Mouse (Mus musculus): Measurements from ENCODE around the gene Dhx34. TPM values are rescaled to one million over a fixed set of nuclear protein-coding genes. Genes with fewer than 3 reads are reported as not detected.
A peak's percentile ranks its signal among the peaks of the same experiment; 100 is the strongest.

The Dhx34 gene
- polyA plus RNA-seq, 2 experiments = 9.4 to 17.0 TPM

- H3K4me3 ChIP-seq (replicated peaks; ENCODE audit: low read length) = no peak overlapping the region
- ATAC-seq (ENCODE audit: low FRiP score, low read depth) (no peak), DNase-seq (ENCODE audit: low spot score) (no peak)
- no peak overlapping the region for H3K9ac ChIP-seq (ENCODE audit: low read depth, low read length, severe bottlenecking)
- H3K27me3 ChIP-seq (ENCODE audit: control insufficient read depth, insufficient read depth, low read length) = peaks cover 27% of the 10 kb centered on the region
- WGBS = 75% methylated on average over 8 of the region's 8 CpGs
- H3K27ac ChIP-seq (replicated peaks; ENCODE audit: low read depth, low read length) = no peak overlapping the region
- no peaks in the 10 kb centered on the region for H3K4me1 ChIP-seq (ENCODE audit: control insufficient read depth, insufficient read depth, low read length)
- no peak overlapping the region for H3K4me2 ChIP-seq (replicated peaks; ENCODE audit: low read depth, low read length, severe bottlenecking)
- no peaks in the 10 kb centered on the region for H3K9me3 ChIP-seq (ENCODE audit: control insufficient read depth, low read length)
- TF ChIP-seq POLR2A (IDR thresholded peaks at IDR 0.05; ENCODE audit: borderline replicate concordance, extremely low read depth, insufficient read depth, insufficient read length) = no peak
- no peaks in the 10 kb centered on the region for H3K36me3 ChIP-seq (ENCODE audit: control insufficient read depth, insufficient read depth, low read length)
Measured at GRCm38 (mm10) chr7:16156105-16156714, 65.6 kb downstream of the Dhx34 start.

DNA sequence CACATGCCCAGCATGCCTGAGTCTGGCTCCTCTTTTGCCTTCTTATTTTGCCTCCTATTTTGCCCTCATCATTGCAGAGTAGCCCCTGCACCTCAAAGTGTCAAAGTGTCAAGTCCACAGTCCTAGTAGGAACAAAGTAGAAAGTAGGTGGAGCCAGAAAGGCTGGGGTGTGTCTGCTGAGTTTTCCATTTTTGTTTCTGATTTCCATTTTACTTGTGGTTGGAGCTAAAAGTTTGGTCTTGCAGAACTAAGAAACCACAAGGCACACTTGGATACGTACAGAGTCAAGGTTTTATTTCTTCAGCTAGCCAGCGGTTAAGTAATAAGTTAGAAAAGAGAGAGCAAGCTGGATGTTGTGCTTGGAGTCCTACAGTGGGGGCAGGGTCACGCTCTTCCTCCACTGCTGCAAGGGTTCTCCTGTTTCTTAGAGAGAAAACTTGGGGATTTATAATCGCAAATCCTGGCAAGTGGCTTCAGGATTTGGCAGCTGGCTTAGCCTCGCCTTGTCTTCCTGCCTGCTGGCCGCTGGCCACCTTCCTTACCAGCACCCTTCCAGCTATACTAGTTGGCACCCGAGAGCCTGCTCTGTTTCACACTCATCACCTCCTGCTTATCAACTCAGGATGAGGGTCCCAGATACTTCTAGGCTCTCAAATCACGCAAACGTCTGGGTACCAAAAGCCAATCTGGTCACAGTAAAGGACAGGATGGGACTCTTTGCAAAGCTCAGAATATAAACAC is 66.5 kb downstream of the Dhx34 start:
- H3K9me3 ChIP-seq (ENCODE audit: control insufficient read depth, low read length) = no peaks in the 10 kb centered on the region
- H3K4me1 ChIP-seq (ENCODE audit: control insufficient read depth, insufficient read depth, low read length) = no peaks in the 10 kb centered on the region
- WGBS = 67% methylated on average over 9 of the region's 9 CpGs

GRCm38 (mm10) chr7:16153522-16153921 is 68.3 kb downstream of the Dhx34 start:
- H3K27me3 ChIP-seq (ENCODE audit: control insufficient read depth, insufficient read depth, low read length) = peaks cover 8% of the 10 kb centered on the region
- no peak overlapping the region for H3K9ac ChIP-seq (ENCODE audit: low read depth, low read length, severe bottlenecking)
- peak; percentile 50; the same call in 1 of the 2 replicates for ATAC-seq (ENCODE audit: low FRiP score, low read depth)
- no peaks in the 10 kb centered on the region for H3K9me3 ChIP-seq (ENCODE audit: control insufficient read depth, low read length)
- no peaks in the 10 kb centered on the region for H3K4me1 ChIP-seq (ENCODE audit: control insufficient read depth, insufficient read depth, low read length)
- H3K4me3 ChIP-seq (replicated peaks; ENCODE audit: low read length) = no peak overlapping the region
- WGBS = 18% methylated on average over 10 of the region's 10 CpGs
- H3K27ac ChIP-seq (replicated peaks; ENCODE audit: low read depth, low read length) = no peak overlapping the region
- no peak for TF ChIP-seq POLR2A (IDR thresholded peaks at IDR 0.05; ENCODE audit: borderline replicate concordance, extremely low read depth, insufficient read depth, insufficient read length)
- DNase-seq (ENCODE audit: low spot score) = no peak
- H3K36me3 ChIP-seq (ENCODE audit: control insufficient read depth, insufficient read depth, low read length) = no peaks in the 10 kb centered on the region
- H3K4me2 ChIP-seq (replicated peaks; ENCODE audit: low read depth, low read length, severe bottlenecking) = no peak overlapping the region

More for the DNA sequence above, 66.5 kb downstream of the Dhx34 start:
- peaks cover 26% of the 10 kb centered on the region for H3K27me3 ChIP-seq (ENCODE audit: control insufficient read depth, insufficient read depth, low read length)
- H3K9ac ChIP-seq (ENCODE audit: low read depth, low read length, severe bottlenecking) = no peak overlapping the region
- DNase-seq (ENCODE audit: low spot score) (no peak), ATAC-seq (ENCODE audit: low FRiP score, low read depth) (no peak)
- H3K4me3 ChIP-seq (replicated peaks; ENCODE audit: low read length) = no peak overlapping the region
- H3K36me3 ChIP-seq (ENCODE audit: control insufficient read depth, insufficient read depth, low read length) = no peaks in the 10 kb centered on the region
- H3K4me2 ChIP-seq (replicated peaks; ENCODE audit: low read depth, low read length, severe bottlenecking) = no peak overlapping the region
- H3K27ac ChIP-seq (replicated peaks; ENCODE audit: low read depth, low read length) = no peak overlapping the region
- no peak for TF ChIP-seq POLR2A (IDR thresholded peaks at IDR 0.05; ENCODE audit: borderline replicate concordance, extremely low read depth, insufficient read depth, insufficient read length)

DNA sequence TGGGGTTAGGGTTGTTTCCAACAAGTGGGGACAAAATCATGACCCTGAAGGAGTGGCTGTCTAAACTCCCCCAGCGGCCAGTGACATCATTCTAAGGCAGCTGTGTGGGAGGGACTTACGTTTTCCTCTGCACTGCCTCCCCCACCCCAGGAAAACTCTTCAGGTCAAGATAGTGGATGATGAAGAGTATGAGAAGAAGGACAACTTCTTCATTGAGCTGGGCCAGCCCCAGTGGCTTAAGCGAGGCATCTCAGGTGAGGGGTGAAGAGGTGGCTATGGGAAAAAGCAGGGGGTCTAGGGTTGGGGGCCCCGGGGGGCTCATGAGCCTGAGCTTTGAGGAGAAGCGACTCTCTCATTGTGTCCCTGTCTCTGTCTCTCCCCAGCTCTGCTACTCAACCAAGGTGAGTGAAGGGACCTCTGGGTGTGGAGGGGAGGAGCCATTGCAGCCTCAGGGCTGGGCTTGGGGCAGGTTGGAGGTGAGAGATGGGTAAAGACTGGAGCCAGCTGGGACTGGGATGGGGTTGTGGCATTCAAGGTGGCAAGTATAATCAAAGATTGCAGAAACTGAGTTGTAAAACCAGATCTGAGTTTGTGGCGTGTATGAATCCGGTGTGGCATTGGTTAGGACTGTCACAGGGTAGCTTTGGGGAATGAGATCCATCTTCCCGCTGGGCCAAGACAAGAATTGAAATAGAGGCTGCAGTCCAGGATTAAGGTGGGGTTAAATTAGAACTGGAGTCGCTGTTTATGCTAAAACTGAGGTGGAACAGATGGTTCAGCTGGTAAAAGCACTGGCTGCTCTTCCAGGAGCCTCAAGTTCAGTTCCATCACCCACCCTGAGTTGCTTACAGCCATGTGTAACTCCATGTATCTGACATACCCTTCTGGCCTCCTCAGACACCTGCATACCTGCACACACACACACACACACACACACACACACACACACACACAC is 71.4 kb downstream of the Dhx34 start:
- Histone ChIP-seq H3K36me3 (ENCODE audit: control insufficient read depth, insufficient read depth, low read length) (no peaks in the 10 kb centered on the region), H3K4me2 (replicated peaks; ENCODE audit: low read depth, low read length, severe bottlenecking) (no peak overlapping the region), H3K27ac (replicated peaks; ENCODE audit: low read depth, low read length) (no peak overlapping the region), H3K9ac (ENCODE audit: low read depth, low read length, severe bottlenecking) (no peak overlapping the region), H3K4me3 (replicated peaks; ENCODE audit: low read length) (no peak overlapping the region), H3K4me1 (ENCODE audit: control insufficient read depth, insufficient read depth, low read length) (no peaks in the 10 kb centered on the region), H3K27me3 (ENCODE audit: control insufficient read depth, insufficient read depth, low read length) (no peaks in the 10 kb centered on the region), H3K9me3 (ENCODE audit: control insufficient read depth, low read length) (no peaks in the 10 kb centered on the region)
- DNase-seq (ENCODE audit: low spot score) (no peak), ATAC-seq (ENCODE audit: low FRiP score, low read depth) (no peak)
- WGBS = 70% methylated on average over 9 of the region's 9 CpGs
- TF ChIP-seq POLR2A (IDR thresholded peaks at IDR 0.05; ENCODE audit: borderline replicate concordance, extremely low read depth, insufficient read depth, insufficient read length) = no peak

DNA sequence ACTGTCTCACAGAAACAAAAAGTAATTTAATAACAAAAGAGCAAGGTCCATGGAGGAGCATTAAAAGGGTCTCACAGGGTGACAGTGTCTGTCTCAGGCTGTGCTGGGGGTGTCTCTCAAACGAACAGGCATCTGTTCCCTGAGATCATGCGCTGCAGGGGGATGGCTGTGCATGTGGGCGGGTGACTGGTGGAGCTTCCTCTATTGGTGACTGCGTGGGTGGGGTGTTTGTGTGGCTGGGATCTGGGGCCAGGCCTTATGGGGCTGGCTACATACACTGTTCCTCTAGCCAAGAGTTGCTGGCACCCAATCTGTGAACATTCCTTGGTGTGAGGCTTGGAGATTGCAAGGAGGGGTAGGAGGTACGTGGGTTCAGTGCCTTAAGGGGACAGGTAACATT is 72.6 kb downstream of the Dhx34 start:
- Histone ChIP-seq H3K4me3 (replicated peaks; ENCODE audit: low read length) (no peak overlapping the region), H3K9ac (ENCODE audit: low read depth, low read length, severe bottlenecking) (no peak overlapping the region), H3K27ac (replicated peaks; ENCODE audit: low read depth, low read length) (no peak overlapping the region), H3K9me3 (ENCODE audit: control insufficient read depth, low read length) (no peaks in the 10 kb centered on the region), H3K4me1 (ENCODE audit: control insufficient read depth, insufficient read depth, low read length) (no peaks in the 10 kb centered on the region), H3K27me3 (ENCODE audit: control insufficient read depth, insufficient read depth, low read length) (no peaks in the 10 kb centered on the region), H3K4me2 (replicated peaks; ENCODE audit: low read depth, low read length, severe bottlenecking) (no peak overlapping the region), H3K36me3 (ENCODE audit: control insufficient read depth, insufficient read depth, low read length) (peaks cover 3% of the 10 kb centered on the region; the same call in 1 of the 2 replicates)
- no peak for TF ChIP-seq POLR2A (IDR thresholded peaks at IDR 0.05; ENCODE audit: borderline replicate concordance, extremely low read depth, insufficient read depth, insufficient read length)
- 62% methylated on average over 5 of the region's 5 CpGs for WGBS
- ATAC-seq (ENCODE audit: low FRiP score, low read depth) (no peak), DNase-seq (ENCODE audit: low spot score) (no peak)
